Mouse (Mus musculus) gastrocnemius, postnatal 10 days (tissue): ENCODE data around the gene Ncam1. TPM values are rescaled to one million over a fixed set of nuclear protein-coding genes. Genes with fewer than 3 reads are reported as not detected.

Experiments
- DNase-seq: peaks from one replicate; pipeline ENCODE4 v3.0.0; 2021; ENCODE audit warnings: mixed read lengths
- total RNA-seq, 2 experiments: library from RNA; stranded (reverse); gene quantifications; 2 replicates each; pipeline ENCODE4 v1.2.3; 2021

Ncam1 gene
- total RNA-seq, 2 experiments from 2014 or later, result 67.7 to 74.1 TPM

DNA sequence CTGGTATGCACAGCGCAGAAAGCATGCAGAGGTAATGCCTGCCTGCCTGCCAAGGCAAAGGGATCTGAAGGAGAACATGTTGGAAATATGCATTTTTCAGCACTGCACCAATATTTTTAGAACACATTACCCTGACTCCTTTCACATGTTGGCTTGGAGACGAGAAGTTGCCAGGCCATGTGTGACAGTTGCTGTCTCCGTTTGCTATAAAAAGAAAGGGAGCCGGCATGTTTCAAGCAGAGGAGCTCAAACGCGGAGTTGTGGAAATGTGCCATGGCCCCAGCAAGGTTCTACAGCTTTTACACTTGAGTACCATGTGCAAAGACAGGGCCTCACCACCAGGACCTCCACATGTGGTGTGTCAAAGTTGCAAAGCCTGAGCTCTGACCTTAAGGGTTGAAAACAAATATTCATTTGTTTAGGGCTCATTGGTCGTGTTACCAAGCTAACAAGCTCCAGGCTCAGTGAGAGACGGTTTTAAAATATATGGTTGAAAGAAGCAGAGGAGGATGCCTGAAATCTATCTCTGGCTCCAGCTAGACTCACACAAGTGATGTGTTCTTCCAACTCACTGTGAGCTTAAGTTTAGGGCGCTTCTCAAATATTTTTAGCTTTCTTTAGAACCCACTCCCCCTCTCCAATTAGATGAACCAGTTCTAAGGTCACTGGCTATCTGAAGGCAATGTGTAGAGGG lies 179.9 kb downstream of the Ncam1 start:
- no peak for DNase-seq

DNA sequence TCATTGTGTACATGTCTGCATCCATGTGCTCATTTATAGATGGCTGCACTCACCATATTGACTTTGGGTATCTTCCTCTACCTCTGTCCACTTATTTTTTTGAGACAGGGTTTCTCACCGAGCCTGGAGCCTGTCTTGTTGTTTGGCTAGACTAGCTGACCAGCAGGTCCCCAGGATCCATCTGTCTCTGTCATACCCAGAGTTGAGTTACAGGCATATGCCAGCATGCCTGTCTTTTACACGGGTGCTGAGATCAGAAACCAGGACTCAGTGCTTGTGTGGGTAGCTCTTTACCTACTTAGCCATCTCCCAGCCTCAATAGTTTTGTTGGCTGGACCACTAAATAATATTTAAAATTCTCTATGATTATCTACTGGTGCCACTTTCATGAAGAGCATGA lies 180.5 kb downstream of the Ncam1 start:
- no peak for DNase-seq

DNA sequence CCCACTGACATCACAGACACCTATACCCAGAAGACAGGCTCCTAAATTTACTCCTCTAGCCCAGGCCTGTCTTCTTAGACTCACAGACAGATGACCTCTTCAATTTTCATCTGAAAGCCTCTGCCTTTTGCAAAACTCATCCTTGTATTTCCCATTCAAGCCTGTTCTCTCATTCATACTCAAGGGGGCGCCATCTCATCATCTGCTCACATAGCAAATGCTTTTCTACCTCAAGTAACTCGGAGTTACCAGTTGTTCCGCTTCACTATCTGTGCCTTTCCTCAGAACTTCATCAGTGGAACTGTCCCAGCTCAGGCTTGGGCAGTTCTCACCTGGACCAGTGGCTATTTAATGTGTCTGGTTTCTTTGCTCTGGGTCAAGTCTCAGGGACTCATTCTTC lies 181.5 kb downstream of the Ncam1 start:
- no peak for DNase-seq

DNA sequence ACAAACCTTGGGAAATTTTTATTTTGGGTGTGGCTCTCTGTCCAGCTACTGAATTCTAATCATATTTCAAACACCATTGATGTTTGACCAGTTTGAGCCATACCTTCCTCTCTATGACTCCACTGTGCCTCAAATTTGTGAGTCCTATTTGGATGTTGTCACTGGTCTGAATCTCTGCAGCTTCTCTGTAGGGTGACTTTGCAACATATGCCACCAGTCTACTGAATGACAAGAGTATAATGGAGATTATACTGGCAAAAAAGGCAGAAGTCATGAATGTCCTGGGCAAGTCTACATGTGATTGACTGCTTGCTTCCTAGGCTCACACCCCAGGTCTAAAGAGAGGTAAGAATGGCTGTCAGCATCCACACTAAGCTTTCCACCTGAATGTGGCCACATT lies 186.3 kb downstream of the Ncam1 start:
- DNase-seq, result no peak

DNA sequence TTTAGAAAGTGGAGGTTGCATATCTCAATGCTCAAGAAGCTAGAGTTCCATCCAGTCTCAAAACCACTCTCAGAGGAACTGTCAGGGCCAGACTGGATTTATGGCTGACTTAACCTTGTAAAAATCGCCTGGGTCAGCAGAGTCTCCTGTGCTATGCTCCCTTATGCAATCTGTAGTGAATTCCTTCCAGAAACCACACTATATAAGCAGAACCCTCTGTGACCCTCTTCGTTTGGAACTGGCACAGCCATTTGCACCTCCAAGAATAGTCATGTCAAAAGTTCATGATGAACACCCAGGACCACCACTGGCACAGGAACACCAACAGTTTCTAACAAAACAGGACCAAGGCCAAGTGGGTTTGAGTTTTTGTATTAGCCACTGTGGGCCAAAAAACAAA lies 190.5 kb downstream of the Ncam1 start:
- DNase-seq, result no peak

DNA sequence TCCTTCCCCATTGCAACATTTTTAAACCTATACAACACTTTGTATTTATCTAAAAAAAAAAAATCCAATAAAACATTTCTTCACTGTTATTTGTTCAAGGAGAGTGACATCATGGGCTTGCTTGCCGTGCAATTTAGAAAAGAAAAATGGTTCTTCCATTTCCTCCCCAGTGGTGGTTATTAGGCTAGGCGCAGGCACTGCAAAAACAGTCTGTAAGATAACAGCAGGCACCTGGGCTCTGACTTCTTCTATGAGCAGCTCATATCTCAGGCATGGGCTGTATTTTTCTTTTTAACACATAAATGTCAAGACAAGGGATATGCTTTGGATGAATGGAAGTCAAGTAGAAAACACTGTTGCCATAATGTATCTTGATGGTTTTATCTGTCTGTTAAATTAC lies 192.0 kb downstream of the Ncam1 start:
- DNase-seq, result no peak

DNA sequence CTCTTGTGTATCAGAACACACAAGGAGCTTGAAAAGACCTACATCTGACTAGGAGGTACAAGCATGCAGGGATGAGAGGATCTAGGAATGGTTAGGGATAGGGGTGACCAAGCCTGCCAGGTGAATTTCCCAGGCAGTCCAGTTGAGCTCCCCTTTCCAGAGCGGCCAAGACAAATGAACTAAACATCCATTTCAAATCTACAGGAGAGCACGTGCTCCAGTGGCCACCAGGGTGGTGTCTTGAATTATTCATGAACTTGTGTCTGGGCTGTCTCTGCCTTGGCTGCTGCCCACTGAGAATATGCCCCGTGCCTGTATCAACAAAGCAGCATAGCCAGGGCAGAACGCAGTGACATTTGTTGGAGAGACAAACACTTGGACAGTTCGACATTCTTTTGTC lies 192.4 kb downstream of the Ncam1 start:
- no peak for DNase-seq

DNA sequence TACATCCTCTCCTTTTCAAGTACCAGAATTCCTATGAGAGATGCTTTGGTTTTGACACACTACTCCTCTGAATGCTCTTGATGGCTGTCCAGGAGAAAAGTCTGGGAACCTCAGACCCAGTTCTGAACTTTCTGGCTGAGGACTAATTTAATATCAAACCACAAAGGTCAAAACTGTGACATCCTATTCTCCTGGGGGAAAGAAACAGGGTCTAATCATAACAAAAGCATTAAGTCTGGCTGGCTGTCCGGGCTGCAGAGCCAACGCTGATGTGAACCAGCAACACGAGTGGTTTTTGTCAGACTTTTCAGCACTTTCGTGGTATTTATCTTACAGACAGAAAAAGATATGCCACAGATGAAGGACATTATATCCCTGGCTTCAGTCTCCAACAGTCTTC lies 192.9 kb downstream of the Ncam1 start:
- no peak for DNase-seq

DNA sequence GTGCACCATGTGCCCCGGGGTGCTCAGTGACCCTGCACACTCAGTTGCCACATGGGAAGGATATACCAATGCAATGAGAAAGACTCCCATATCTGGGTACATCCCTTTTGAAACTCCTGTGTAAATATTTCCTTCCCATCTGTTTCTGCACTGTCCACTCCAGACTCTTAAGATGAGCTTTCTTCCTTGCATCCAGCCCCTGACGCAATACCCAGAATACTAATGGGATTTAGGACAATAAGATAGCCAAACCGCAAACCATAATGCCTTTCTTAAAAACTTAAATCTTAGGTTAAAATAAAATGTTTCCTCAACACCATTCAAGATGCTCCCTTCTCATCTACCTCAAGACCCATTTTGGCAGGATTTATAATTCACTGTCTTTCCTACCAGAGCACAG lies 193.4 kb downstream of the Ncam1 start:
- no peak for DNase-seq

DNA sequence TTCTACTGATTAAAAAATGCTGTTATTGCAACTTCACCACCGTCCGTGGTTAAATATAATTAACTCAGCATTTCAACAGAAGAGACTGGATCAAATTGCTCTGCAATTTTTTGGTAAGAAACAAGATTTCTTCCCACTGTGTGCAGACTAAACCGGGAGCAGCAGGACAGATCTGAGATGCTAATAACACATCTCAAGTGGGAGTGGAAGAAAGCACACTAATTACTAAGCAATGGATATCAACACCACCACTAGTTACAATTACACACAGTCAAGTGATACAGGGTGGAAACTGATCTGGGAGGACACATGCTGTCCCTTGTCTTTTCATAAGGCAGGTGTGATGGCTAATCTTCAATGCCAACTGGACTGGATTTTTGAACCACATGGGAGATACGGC lies 197.5 kb downstream of the Ncam1 start:
- no peak for DNase-seq

DNA sequence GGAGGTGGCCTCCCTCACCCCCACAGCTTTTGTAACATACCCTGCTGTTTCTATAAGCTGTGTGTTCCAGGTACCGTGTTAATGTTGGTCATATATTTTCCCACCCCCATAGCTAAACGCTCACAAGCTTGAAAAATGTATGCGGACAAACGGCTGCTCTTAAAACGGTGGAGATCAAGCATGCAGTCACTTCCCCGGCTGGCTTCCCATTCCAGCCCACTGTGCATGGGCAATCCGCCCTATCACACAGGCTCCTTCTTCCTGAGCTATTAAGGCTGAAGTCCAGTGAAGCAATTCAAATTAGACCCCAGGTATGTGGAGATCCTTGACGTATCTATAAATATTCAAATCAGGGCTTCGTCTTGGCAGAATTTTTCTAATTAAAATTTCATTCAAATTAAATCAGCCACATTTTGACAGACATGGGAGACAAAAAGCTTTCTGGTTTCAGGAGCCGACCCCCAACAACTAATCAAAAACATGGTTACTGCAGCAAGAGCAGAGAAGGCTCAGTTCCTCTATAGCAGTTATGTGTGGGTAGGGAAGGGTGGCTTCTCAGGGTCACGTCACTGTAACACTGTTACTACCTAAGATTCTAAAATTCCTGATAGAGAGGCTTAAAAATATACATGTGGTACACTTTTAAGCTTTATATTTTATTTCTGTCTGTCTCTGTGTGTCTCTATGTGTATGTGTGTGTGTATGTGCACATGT lies 202.9 kb downstream of the Ncam1 start:
- DNase-seq, result no peak

DNA sequence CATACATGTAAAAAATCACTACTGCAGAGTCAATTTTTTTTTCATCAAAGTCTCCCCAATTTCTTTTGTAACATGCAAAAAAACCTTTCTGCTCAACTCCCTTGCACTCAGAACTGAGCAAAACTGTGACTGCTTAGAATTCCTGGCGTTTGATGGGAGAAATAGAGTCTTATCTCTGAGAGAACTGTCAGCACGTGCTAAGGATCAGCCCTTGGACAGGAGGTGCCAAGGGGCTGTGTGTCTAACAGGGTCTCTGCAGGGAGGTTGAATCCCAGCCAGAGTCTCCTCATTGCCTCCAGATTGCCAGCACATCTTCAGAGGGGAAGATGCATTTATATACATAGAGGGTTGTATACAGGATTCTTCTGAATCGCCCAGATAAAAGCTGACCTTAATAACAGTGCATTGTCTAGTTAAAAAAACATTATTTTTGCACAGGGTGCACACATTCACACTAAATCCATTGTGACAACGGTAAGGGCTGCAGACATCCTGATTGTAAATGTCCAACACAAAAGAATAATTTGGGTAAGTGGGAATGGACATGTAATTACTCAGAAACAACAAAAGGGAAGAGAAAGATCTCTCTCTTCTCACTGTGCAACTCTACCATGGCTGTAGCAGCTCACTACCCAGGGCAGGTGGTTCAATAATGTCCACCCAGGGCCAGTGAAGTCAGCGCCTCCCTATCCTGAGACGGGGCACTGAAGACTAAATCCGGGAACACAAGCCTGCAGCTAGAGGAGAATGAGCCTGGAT lies 203.7 kb downstream of the Ncam1 start:
- DNase-seq, result no peak

DNA sequence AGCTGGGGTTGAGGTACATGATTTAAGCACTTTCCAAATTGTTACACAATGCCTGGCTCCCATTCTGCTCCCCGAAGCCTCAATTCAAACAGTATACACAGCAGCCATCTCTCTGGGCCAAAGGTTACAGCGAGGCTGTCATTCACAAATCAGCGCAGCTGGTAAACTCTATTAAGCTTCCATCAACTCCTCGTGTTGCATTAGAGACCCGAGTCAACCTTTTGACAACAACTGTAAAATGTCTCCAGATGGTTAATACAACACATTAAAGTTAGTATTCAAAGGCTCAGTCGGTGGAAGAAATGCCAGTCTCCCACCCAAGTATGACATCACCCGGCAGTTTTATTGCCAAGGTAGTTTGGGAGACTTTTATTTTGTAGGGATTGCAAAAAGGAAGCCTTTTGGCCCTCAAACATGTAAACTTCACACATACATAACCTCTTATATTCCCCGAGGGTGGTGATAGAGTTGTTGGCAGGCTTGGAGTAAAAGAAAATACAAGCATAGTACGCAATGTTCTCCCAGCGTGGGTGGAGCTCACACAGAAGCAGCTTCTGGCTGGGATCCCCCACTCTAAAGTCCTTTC lies 204.7 kb downstream of the Ncam1 start:
- no peak for DNase-seq

DNA sequence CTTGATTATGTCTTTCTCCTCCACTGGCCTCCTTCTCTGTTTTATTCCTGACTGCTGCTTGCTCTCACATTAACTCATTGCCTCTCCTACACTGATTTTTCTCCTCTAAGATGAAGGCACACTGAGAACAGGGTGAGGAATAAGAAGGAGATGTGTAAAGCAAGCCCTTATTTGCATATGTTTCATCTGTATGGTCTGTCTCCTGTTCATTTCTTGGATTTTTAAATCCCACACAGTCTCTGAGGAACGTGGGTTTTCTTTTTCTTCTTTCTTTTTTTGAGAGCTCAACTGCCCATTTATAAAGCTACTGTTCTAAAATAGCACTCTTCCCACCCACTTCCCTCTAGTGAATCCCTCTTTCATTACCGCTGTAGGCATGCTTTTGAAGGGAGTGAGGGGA lies 206.7 kb downstream of the Ncam1 start:
- DNase-seq, result no peak

DNA sequence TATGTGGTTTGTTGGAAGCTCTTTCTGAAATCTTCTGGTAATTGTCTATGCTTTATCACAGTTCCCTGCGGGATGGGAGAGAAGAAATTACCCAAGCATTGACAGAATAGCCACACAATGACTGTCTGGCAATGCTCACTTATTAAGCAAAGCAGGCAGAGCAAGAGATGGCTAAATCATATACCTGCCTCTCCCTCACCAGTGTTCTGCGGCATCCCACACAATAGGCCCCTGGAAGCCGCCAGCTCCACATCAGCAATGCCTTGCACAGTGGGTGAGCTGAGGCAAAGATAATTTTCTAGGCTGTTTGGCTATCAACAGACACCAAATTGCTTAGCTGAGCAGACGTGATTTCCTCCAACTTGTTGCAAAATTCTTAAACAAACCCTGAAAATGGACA lies 208.5 kb downstream of the Ncam1 start:
- DNase-seq, result no peak

DNA sequence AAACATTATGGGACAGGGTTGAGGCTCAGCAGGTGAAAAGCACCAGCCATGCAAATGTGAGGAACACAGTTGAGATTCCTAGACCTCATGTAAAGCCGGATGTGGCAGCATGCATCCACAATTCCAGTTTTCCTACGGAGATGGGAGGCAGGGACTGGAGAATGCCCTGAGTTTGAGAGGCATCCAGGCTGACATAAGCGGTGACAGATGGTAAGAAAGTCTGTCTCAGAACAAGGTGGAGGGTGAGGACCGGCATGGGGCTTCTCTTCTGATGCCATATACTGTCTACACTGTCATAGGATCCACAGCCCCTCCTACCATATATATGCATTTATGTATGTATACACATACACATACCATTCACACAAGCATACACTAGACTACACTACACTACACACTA lies 221.6 kb downstream of the Ncam1 start:
- DNase-seq, result no peak

DNA sequence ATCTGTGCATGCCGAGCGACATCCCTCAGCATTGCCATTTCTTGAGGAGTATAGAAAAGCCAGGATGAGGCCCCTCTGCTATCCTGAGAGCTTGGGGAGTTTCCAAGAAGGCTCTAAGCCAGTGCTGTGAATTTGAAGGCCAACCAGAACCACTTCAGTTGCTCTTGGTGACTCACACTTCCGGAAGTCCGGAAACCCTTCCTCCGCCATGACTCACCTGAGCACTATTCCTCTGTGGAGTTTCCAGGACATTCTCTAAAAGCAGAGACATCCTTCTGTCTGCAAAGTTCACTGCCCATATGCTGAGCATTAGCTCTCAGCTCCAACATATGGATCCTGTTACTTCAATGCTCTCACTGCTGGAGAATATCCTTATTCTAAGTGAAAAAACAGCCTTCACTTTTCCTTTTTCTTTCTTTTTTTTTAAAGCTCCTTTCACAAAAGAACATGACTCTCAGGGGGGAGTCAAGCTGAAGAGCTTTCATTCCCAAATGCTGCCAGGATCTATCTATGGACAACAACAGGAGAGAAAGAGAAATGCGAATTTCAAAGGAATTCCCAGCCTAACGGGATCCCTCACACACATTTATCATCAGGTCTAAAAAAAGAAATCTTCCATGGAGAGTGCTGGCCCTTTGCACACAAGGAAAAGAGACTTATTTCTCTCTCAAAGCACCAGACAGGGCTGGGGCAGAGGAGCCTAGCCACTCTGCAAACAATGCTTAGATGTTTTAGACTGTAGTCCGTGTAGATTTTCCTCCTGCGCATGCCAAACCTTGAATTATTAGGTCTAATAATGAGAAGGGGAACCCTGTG lies 226.8 kb downstream of the Ncam1 start:
- no peak for DNase-seq

DNA sequence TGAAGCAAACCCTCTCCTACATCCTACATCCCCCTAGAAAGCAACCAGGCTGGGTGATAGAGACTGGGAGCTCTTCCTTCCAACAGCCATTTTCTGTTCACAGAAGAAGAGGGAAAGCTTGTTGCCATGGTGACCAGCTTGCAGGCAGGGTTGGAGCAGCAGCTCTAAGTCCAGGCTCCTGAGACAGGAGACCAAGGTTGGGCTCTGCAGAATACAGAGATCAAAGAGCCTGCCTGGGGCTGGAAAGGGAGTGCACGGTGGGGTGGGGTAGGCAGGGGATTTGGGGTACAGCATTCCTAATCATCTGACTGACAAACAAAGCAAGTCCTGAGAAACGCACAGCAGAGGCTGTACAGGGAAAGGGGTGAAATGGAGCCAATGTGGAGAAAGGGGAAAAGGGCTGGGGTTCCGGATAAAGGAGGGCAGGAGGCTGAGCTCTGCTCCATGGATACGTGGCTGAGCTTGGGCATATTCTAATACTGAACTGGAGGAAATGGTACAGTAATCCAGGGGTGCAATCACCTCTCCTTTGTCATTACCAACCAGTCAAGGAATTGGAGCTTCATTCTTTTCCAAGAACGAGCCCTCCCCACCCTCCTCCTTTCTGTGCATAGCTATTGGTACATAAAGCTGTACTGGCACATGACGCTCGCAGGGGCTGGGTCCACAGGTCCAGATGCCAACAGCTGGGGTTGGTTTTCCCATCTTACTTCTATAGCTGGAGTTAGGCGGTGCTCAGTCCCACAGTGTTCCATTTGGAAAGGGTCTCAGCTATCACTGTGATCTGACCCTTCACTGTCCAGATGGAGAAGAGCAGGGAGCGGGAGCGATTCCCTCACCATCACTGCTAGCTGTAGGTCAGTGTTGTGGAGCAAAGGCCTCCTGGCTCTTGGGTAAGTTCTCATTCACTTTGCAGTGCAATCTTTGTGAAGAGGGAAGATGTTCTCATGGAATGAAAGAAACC lies 227.7 kb downstream of the Ncam1 start:
- DNase-seq, result no peak

DNA sequence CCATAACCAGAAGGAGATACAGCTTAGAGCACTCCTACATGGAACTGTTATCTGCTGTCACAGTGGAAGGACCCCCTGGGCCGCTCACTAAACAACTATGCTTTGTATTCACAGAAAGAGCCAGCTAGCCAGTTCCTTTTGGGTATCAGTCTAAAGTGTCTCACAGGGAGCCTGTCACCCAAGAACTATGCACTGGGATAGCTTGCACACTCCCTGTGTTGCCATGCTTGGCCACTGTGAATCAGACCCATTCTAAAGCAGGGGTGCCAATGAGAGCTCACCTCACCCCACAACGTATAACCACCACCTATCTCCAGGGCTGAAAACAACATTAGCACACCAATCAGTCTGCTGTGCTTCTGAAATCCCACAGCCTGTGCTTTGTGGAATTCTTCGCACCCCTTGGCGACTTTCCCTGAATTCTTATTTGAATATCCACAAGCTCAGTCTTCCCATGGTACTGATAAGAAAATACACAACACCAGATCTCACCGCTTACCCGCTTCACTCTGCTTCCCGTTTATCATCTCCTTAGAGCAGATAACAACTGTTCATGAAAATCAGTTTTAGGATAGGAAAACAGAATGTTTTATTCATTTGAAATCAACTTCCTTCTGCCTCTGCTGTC lies 228.6 kb downstream of the Ncam1 start:
- no peak for DNase-seq

DNA sequence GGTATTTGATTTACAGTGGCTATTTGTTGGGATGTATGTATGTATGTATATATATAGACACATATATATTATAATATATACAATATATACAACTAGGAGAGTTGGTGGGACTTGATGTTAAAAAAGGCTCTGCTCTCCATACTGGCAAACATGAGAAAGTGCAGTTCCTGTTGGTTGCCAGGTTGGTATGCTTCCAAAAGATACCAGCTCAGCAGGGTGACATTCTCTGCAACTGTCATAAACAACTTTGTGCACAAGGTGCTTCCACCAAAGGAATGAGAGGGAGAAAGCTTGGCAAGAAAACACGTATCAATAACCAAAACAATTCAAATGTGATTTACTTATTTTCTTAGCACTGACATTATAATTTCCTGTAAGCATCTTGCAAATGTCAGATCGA lies 232.9 kb downstream of the Ncam1 start:
- DNase-seq, result no peak

DNA sequence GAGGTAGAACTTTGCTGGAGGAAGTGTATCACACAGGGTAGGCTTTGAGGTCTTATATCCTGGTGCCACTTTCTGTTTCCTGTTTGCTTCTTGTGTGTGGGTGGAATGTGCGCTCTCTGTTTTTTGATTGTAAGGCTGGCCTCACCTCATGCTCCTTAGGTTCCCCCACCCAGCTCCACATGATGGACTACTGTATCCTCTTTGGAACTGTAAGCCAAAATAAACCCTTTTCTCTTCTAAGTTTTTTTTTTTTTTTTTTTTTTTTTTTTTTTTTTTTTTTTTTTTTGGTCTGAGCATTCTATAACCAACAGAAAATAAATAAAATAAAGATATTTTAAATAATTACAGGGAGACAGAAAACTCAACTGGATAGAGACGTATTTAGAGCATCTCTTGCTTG lies 239.8 kb downstream of the Ncam1 start:
- no peak for DNase-seq
